Mouse (Mus musculus) heart, postnatal 0 days (tissue): ENCODE measurements around the gene Gpd2.

Source experiments
- CTCF ChIP-seq: IDR thresholded peaks from 2 replicates; pipeline ENCODE4 v1.5.1; 2016; ENCODE audit warnings: antibody characterized with exemption, control low read depth, low read depth
- EP300 ChIP-seq: IDR thresholded peaks from 2 replicates; pipeline ENCODE4 v1.6.1; 2016; ENCODE audit warnings: antibody characterized with exemption, low read depth

DNA sequence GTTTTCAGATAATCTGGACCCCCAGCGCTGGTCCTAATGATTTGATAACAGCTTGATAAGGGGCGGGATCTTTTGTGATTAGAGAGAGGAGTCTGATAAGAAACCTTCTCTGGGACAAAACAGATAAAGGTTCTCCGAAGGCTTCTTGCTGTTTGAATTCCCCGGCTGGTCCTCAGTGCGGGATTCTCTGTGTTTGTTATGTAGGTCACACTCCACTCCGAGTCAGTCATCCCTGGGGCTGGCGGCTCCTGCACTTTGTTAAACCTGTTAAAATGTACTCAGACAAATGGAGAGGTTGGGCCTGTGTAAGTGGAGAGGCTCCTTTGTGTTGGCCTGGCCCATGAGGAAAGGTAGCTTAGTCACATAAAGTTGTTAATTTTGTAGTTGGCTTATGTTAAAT, 91.9 kb downstream of the Gpd2 start:
- TF ChIP-seq CTCF (no peak), EP300 (no peak)
